Mouse (Mus musculus) kidney, adult 2 months (tissue): ENCODE results near the gene P3h4. TPM values are rescaled to one million over a fixed set of nuclear protein-coding genes. Genes with fewer than 3 reads are reported as not detected.

Experiments
- DNase-seq: peaks from one replicate; pipeline ENCODE4 v3.0.0; 2021
- H3K27ac ChIP-seq: fragments of 200-500 bp; 2 replicates; pipeline ENCODE4 v1.5.1; 2012; ENCODE audit warnings: low read depth, low read length, control low read depth, inconsistent platforms; ENCODE audit not compliant: insufficient read depth
- H3K27me3 ChIP-seq: fragments of 200-500 bp; replicated peaks from 2 replicates; pipeline ENCODE4 v1.6.1; 2012; ENCODE audit warnings: mild to moderate bottlenecking, moderate library complexity, low read length, inconsistent platforms; ENCODE audit not compliant: control insufficient read depth, insufficient read depth
- H3K36me3 ChIP-seq: fragments of 200-500 bp; 2 replicates; pipeline ENCODE4 v1.6.1; 2012; ENCODE audit warnings: mild to moderate bottlenecking, moderate library complexity, low read length, inconsistent platforms; ENCODE audit not compliant: control insufficient read depth, insufficient read depth
- H3K4me1 ChIP-seq: fragments of 200-500 bp; 2 replicates; pipeline ENCODE4 v1.6.1; 2011; ENCODE audit warnings: low read length; ENCODE audit not compliant: control insufficient read depth, insufficient read depth
- H3K4me3 ChIP-seq: fragments of 200-500 bp; 2 replicates; pipeline ENCODE4 v1.5.1; 2011; ENCODE audit warnings: mild to moderate bottlenecking, low read depth, low read length, control low read depth; ENCODE audit not compliant: insufficient read depth
- CTCF ChIP-seq: fragments of 200-500 bp; conservative IDR thresholded peaks from 2 replicates; pipeline ENCODE4 v1.5.1; 2011; ENCODE audit warnings: low read depth, mild to moderate bottlenecking, control low read depth, low read length, moderate library complexity, mixed read lengths; ENCODE audit not compliant: insufficient read depth, insufficient read length
- POLR2A ChIP-seq: fragments of 200-500 bp; IDR thresholded peaks from one replicate; pipeline ENCODE4 v1.6.1; 2011; ENCODE audit warnings: low read depth, low read length, control low read depth
- WGBS: fragments of 180-500 bp; shearing (Covaris S2); methylation state at CpG from one replicate; pipeline ENCODE4 v1.1.7; 2018; 5-methylcytosine and 5-hydroxymethylcytosine counted together
- polyA plus RNA-seq: library from polyadenylated mRNA; depleted of rRNA; stranded (reverse); fragments of >200 nt; gene quantifications from 2 replicates; pipeline ENCODE4 v1.2.3, GENCODE M21; 2012; rRNA removed

The P3h4 gene
- polyA plus RNA-seq, result 11.9 and 13.9 TPM in 2 replicates

DNA sequence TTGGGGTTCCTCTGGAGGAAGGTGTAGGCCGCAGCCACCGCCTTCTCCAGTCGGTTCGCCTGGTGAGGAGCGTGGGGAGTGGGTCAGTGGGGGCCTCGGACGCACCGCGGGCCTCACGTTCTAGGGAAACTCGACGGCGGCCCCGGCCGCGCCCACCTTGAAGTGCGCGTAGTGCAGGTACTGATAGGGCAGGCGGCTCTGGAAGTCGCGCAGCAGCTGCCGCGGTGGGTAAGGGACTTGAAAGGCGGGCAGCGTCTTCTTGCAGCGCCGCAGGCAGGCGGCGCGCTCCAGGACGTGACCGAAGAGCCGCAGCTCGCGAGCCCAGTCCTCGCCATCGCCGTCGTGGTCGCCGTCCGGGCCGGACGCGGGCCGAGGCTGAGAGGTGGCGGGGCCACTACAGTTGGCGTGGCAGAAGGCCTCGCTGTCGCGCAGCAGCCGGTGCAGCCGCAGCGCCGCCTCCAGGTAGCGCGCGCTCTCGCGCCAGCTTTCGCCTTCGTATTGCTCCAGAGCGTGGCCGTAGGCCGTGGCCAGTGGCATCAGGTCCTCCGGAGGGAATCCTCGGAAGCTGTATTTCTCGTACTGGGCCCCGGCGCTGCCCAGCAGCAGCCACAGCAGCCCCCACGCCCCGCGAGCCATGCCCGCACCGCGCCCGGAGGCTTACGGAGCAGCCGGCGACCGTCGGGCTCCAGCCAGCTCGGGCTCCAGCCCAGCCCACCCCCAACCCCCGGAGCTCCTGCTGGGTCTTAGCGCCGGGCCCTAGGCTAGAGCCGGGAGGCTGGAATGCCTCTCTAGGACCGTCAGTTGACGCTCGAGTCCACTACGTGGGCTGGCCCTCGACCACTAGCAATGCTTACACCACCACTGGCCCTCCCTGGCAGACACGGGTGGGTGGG, at the start of gene P3h4:
TSS of gene P3h4 (minus strand) at position 816 of the 893 bp plus-strand sequence.
- WGBS, result 3% methylated on average over 93 of the region's 93 CpGs
- H3K4me3 ChIP-seq, result peak within 1 kb of the TSS; percentile 72
- TF ChIP-seq CTCF (peak; percentile 68), POLR2A (no peak)
- no peaks in the 10 kb centered on the region for H3K36me3 ChIP-seq
- no peaks in the 10 kb centered on the region for H3K27me3 ChIP-seq
- peak within 1 kb of the TSS; percentile 51 for H3K27ac ChIP-seq
- peak; percentile 84 for DNase-seq
- H3K4me1 ChIP-seq, result no peaks in the 10 kb centered on the region

- 94% methylated on average over 10 of the region's 10 CpGs for WGBS
- H3K4me3 ChIP-seq, result no peak overlapping the region
Observed at GRCm38 (mm10) chr11:100462699-100463098, 48.1 kb upstream of the P3h4 start.

DNA sequence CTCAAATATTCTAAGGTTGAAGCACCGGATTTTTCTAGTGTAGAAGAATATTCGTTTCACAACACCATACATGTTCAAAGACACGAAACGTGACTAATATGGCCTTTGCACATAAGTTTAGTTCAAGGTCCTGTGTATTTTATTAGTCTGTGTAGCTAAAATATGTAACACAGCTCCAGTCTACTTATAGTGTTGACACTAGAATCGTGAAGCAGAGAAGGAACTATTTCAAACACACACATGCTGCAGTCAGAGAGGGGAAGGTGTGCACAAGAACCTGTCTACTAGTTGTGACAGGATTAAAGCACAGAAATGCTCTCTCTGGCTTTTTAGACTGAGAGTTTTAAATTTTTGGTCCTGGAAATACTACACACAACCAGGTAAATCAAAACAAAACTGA, 43.1 kb upstream of the P3h4 start:
- 75% methylated on average over 5 of the region's 5 CpGs for WGBS
- H3K36me3 ChIP-seq, result no peaks in the 10 kb centered on the region; the same call in 1 of the 2 replicates
- H3K27me3 ChIP-seq, result no peaks in the 10 kb centered on the region
- TF ChIP-seq CTCF (no peak), POLR2A (no peak)
- no peak overlapping the region for H3K27ac ChIP-seq
- no peak for DNase-seq
- no peak overlapping the region for H3K4me3 ChIP-seq
- no peaks in the 10 kb centered on the region for H3K4me1 ChIP-seq

More at GRCm38 (mm10) chr11:100462699-100463098, 48.1 kb upstream of the P3h4 start:
- Histone ChIP-seq H3K27ac (no peak overlapping the region), H3K4me1 (no peaks in the 10 kb centered on the region), H3K27me3 (no peaks in the 10 kb centered on the region), H3K36me3 (no peaks in the 10 kb centered on the region; the same call in 1 of the 2 replicates)
- DNase-seq, result no peak
- TF ChIP-seq POLR2A, result no peak
- TF ChIP-seq CTCF, result no peak

DNA sequence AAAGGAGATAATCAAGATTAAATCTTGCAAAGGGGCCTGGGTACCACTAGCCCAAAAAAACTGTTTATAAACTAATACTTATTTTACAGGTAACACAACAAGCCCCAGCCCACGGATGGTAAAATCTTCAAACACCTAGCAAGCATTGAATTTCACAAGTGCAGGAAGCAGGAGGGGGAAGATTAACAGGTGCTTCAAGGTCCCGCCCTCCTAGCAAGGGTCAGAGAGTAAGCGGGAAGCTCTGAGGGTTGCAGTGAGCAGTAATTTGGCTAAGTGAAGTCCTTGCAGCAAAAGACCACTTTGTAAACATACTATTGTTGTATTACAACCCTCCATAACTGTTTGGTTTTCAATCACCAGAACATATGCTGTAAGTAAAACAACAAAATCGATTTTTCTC, 42.6 kb upstream of the P3h4 start:
- Histone ChIP-seq H3K36me3 (no peaks in the 10 kb centered on the region), H3K4me1 (no peaks in the 10 kb centered on the region), H3K27ac (no peak overlapping the region), H3K27me3 (no peaks in the 10 kb centered on the region), H3K4me3 (no peak overlapping the region)
- DNase-seq, result no peak
- 64% methylated on average over 4 of the region's 4 CpGs for WGBS
- TF ChIP-seq CTCF (no peak), POLR2A (no peak)

- peak; percentile 62 for DNase-seq
- no peak for TF ChIP-seq CTCF
- TF ChIP-seq POLR2A, result no peak
- Histone ChIP-seq H3K36me3 (no peaks in the 10 kb centered on the region), H3K27me3 (no peaks in the 10 kb centered on the region), H3K27ac (no peak overlapping the region), H3K4me3 (no peak overlapping the region), H3K4me1 (0 out of 2 replicates have a peak, but pooled peaks cover 2% of the 10 kb centered on the region)
- 41% methylated on average over 6 of the region's 6 CpGs for WGBS
Observed at GRCm38 (mm10) chr11:100442625-100443024, 28.0 kb upstream of the P3h4 start.

GRCm38 (mm10) chr11:100441797-100442196, 27.2 kb upstream of the P3h4 start, which contains the start of the genes Nt5c3b and Klhl10:
TSS of gene Nt5c3b (minus strand) at chr11:100441808.
TSS of gene Klhl10 (plus strand) at chr11:100441917.
- Histone ChIP-seq H3K4me1 (0 out of 2 replicates have a peak, but pooled peaks cover 3% of the 10 kb centered on the region), H3K27me3 (no peaks in the 10 kb centered on the region), H3K36me3 (no peaks in the 10 kb centered on the region), H3K27ac (no peak within 1 kb of the TSS), H3K4me3 (peak within 1 kb of the TSS; percentile 87)
- whole genome bisulfite sequencing, result 53% methylated on average over 8 of the region's 8 CpGs
- no peak for TF ChIP-seq CTCF
- no peak for TF ChIP-seq POLR2A
- no peak for DNase-seq

DNA sequence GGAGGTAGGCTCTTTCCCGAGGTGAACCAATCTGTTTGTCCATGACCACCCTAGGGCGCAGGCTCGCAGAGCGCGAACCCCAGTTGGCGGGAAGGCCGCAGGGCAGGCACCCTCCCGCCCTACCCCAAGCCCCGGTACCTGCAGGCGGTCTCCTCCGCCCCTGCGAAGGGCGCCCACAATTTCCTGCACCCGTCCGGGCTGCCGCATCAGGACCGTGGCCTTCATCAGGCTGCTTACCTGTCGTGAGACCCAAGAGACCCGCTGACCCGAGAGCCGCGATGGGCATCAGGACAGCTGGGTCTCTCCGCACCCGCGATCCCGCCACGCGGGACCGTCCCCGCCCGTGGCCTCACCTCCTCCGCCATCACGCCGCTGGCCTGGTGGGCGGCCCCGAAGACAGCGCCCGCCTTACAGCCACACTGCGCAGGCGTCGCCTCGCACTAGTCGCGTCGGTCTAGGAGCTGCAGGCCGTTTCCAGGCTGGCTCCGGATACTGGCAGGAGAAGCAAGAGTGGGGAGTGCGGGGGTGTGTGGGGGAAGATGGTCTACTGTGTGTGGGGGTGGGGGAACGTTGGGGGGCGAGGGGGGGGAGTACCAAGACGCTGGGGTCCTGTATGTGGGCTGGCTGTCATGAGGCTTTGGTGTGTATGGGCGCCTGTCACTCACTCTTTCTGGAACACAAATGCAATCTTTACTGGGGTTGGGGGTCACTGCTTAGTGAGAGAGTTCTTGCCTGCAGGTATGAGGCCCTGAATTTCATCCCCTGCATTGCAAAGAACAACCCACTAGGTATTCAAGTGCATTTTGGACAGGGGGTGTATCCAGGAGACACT, 26.3 kb upstream of the P3h4 start:
- Histone ChIP-seq H3K36me3 (no peaks in the 10 kb centered on the region), H3K27me3 (no peaks in the 10 kb centered on the region), H3K4me3 (peak overlapping the region; percentile 87), H3K4me1 (0 out of 2 replicates have a peak, but pooled peaks cover 3% of the 10 kb centered on the region), H3K27ac (no peak overlapping the region)
- 2% methylated on average over 52 of the region's 52 CpGs for WGBS
- TF ChIP-seq CTCF (no peak), POLR2A (peak; percentile 34)
- peak; percentile 81 for DNase-seq
